Mouse (Mus musculus) thymus, adult 18-20 months (tissue): ENCODE data around the gene Ech1.

Source experiments
- DNase-seq, 2 experiments: peaks; one replicate each; pipeline ENCODE4 v3.0.0; 2022; ENCODE audit warnings: mixed read lengths in 2 of 2

Ech1 gene

GRCm38 (mm10) chr7:28806869-28807268 lies 18.1 kb upstream of the Ech1 start:
- DNase-seq: no peak

- no peak for DNase-seq
Measured at GRCm38 (mm10) chr7:28807641-28808220, 17.3 kb upstream of the Ech1 start.

DNA sequence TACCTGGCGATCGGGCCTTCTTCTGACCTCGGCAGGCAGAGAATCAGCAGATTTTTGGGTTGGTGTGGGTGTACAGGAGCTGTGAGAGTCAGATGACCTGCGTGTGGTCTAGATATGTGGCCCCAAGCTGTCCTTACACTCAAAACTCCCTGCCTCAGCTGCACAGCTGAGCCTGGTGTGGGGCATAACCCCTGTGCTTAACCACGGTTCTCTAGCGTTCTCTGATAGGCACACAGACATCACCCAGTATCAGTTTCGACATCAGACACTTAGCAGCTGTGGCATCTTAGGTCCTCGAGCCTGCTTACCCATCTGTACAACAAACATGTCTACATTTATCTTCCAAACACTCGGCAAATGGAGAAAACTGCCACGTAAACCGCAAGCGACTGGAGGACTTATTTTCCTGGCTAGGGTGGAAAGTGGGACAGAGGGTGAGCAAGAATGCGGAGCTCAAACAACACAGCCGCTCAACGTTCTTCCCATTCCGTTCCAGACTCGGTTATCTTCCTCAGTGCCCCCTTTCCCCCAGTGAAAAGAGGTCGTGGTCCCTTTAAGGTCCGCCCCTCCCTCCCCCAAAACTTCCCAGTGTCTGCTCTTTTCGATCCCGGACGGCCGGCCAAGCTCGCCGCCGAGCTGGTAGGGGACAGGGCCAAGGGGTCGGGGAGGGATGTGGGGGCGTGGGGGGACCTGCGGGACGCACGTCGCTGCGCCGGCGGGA lies 16.6 kb upstream of the Ech1 start, which contains the start of gene Hnrnpl:
Hnrnpl (plus strand) TSS at position 321 of the 721 bp plus-strand sequence.
- peak; percentile 52 to 62 for DNase-seq

DNA sequence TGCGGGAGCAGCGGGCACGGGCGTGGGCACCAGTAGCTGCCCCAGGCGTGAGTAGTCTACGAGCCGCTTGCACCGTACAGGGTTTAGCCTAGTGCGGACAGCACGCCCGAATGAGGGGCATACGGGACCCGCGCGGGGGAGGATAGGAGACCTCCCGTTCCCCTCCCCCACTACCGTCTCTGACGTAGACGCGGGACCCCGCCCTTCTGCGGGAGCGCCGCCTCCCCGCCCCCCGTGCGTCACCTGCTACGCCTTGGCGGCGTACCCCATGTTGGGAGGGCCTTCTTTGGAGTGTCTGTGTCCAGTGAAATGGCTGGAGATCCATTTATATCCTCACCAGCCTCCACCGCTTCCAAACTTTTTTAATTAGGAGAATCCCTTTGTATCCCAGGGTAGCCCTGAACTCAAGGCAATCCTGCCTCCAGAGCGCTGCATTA lies 16.0 kb upstream of the Ech1 start:
- peak; percentile 93 to 94 for DNase-seq

DNA sequence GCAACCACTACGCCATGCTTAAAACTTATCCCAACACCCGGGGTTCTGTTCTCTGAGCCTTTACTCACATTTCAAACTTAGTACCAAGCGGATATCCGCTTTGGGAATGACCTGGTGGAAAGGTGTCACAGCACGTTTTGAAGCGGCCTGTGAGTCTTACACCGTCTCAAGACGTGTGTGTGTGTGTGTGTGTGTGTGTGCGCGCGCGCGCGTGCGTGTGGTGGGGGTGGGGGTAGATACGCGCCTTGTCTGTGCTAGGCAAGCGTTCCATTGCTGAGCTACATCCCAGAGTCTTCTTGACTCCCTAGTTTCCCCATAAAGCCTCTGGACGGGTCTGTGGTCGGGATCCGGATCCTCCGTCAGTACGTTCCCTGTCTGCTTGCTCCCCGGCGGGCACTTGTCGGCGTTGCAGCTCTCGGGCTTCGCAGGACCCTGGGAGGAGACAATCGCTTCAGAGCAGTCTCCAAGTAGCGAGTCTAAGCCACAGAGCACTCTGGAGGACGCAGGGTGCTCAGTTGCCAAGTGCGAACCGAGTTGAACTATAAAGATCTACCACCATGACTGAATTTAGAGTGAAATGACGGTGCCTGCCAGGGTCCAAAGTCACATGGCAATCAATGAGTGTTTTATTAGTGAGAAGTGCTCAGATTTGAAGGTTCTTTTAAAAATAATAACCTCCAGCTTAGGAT lies 15.5 kb upstream of the Ech1 start:
- peak in 1 of 2 experiments; percentile 67 for DNase-seq

DNA sequence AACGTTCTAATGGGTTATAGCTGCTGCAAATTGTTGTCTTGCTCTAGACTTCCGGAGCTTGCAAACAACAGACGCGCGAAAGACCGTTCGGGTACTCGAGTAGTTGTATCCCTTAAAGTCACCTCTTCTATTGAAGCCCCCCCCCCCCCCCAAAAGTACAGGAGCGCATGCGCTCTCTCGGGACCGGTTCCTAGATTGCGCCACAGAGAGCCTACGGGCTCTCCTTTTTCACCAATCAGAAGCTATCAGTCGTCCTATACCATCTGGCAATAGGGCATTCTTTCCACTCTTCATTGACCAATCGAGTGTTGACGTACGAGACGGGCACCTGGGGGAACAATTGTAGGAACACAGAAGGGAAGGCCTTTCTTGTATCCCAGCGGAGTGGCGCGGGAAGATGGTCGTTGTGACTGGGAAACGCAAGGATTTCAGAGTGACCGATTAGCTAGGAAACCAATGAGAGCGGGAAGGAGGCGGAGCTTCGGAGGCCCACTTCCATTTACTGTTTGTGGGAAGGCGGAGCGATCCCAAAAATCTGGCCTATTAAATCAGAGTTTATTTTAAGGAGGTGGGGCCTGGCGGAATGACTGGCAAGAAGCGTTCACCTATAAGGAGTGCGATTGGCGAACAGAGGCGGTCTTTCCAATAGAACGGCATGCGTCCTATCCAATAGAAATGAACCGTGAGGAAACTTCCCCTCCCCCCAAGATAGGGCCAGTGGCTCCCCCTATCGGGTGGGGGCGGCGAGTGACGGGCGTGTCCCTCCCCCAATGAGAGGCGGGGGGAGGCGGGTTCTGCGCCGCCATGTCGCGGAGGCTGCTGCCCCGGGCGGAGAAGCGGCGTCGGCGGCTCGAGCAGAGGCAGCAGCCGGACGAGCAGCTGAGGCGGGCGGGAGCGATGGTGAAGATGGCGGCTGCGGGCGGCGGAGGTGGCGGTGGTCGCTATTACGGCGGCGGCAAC lies 14.6 kb upstream of the Ech1 start:
- DNase-seq: peak; percentile 94 to 97

DNA sequence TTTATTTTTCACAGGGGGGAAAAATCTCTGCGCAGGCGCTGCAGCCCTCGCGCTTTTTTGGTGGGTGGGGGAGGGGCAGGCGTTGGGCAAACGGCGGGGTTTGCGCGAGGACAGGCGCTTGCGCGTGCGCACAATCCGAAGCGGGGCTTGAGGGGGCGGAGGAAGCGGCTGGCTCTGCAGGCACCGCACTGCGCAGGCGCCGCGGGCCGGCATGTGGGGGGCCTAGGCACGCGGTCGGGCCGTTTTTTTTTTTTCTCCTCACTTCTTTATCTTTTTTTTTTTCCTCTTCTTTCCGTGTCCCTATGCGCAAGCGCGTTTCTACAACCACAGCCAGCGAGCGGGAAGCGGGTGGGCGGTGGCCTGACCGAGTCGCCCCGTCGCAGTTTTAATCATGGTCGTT lies 13.8 kb upstream of the Ech1 start:
- DNase-seq: peak; percentile 92 to 93

GRCm38 (mm10) chr7:28811640-28812275 lies 13.3 kb upstream of the Ech1 start:
- DNase-seq: no peak

DNA sequence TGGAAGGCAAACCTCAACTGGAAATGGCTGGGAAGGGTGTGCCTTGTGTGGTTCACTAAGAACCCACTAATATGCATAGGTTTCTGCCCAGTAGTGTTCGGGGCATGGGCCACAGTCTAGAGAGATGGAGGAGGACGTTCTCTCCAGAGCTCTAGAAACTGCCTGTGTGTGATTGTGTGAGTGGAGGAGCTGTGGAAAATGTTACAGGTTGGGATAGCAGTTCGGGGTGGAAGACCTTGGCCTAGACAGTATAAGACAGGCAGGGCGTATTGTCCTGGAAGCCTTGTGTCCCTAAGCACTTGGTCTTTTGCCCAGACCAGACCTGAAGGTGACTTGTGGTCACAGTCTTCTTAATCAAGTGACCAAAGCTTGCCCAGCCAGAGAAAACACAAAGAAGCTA lies 12.6 kb upstream of the Ech1 start:
- no peak for DNase-seq

DNA sequence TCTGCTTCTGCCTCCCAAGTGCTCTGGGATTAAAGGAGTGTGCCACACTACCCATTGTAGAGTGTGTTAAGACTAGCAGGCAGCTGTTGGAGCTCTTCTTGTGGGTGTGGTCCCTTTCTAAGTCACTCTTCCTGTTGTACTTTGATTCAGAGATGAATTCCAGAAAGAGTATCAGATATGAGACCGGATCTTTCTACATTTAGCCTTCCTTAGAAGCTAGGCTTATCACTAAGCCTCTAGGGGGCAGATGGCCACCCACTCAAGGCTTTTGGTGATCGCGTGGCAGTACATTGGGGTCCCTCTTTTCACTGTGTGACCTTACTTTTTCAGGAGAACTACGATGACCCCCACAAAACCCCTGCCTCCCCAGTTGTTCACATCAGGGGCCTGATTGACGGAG lies 12.1 kb upstream of the Ech1 start:
- no peak for DNase-seq

DNA sequence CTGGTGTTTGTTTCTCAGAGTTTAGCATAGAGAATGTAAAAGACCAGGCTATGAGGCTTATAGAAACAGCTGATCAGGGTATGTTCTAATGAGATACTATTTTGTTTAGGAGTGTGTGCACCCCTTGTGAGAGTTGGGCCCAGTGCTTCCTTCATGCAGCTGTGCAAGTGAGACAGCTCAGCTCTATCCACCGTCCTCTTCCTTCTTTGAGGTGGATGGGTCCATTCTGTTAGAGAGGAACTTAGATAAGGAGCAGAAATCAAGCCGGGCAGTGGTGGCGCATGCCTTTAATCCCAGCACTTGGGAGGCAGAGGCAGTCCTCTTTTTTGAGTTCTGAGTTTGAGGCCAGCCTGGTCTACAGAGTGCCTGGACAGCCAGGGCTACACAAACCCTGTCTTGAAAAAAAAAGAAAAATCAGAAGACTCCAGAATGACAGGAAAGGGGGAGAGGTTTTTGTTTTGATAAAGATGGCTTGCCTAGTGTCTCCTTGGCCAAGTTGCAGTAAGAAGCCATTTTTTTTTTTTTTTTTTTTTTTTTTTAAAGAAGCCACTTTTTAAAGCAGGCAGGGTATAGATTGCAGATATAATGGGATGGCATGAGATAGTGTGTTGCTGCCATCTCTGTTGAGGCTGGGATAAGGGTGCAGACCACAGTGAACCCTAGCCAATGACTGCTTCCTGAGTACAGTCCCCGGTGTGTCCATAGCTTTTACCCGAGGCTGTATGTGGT lies 10.5 kb upstream of the Ech1 start:
- no peak for DNase-seq

- DNase-seq: no peak
Measured at GRCm38 (mm10) chr7:28815230-28815629, 9.8 kb upstream of the Ech1 start.

DNA sequence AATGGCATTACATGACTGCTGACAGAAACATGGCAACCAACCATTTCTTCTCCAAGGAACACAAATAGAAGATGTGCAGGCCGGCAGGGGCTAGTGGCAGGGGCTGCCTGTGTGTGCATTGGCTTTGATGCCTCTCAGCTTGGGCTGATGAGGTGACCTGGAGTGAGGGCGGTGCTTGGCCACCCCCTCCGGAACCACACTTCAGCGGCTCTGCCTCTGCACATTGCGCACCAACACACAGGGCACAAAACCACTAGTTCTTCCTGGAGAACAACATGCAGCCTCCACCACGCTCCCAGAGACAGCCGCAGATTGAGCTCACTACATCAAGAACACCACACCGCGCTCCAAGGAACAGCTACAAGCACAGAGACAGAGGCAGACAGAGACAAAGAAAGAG lies 8.8 kb upstream of the Ech1 start:
- DNase-seq: no peak

DNA sequence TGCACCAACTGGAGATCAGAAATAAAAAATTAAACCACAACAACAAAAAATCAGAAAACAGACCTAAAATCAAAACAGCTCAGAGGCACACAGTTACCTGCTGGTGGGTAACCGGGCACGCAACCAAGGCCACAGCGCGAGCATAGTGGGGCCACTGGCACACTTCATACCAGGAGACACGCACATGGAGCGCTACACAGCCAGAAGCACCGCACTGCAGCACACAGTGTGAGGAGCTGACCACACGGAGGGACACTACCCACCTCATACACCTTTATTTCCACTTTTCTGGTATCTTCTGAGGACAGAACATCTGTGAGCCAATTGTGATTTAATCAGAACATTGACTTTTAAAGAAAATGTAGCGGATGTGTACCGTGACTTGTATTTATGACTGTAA lies 8.1 kb upstream of the Ech1 start:
- no peak for DNase-seq

DNA sequence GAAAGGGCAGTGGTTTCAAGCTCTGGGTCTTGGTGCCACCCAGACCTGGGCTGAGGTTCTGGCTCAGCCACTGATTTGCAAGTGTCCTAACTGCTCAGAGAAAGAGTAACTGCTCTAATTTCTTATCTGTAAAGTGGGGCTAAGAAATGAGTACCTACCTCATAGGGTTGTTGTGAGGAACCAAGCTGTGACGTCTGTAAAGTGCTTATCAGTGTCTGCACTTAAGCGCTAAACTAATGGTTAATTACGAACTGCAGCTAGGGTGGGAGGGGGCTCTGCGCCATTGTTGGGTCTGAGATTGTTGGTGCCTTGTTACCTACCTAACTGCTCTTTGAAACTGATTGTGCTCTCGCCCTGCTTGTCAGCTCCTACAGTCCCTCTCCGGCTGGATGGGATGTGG lies 7.5 kb upstream of the Ech1 start:
- DNase-seq: no peak

DNA sequence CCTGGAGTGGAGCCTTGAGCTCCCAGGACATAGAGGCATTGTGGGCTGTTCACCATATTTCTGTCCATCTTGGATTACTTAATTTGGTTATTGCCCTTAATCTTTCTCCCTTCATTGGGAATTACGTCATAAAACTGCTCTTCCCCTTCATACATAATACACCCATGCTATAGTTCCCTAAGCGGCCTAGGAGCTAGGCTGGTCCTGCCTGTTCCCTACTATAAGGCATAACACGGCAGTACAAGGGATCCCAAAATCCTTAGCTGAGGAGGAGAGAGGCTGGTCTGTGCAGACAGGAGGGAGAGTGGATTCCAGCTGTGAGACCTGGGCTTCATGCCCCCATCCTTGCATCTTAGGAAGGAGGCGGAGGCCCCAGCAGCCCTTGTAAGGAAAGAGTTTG lies 7.1 kb upstream of the Ech1 start:
- DNase-seq: no peak

GRCm38 (mm10) chr7:28818436-28818835 lies 6.6 kb upstream of the Ech1 start:
- DNase-seq: no peak

GRCm38 (mm10) chr7:28818861-28819452 lies 6.1 kb upstream of the Ech1 start:
- no peak for DNase-seq

DNA sequence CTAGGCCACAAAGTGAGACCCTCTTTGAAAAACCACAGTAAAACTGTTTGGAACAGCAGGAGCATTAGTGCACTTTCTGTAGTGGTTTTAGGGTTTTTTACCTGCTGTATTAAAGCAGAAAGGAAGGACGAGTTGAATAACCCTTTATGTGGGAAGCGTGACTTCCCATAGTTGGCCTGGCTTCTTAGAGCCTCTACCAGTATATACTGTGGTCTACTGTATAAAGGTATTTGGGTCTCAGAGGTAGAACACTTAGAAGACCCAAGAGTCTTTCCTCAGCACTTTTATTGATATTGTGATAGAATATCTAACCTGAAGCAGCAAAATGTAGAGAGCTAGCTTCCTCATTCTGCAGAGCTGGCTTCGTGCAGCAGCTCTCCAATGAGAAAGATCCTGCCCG lies 5.4 kb upstream of the Ech1 start:
- no peak for DNase-seq

DNA sequence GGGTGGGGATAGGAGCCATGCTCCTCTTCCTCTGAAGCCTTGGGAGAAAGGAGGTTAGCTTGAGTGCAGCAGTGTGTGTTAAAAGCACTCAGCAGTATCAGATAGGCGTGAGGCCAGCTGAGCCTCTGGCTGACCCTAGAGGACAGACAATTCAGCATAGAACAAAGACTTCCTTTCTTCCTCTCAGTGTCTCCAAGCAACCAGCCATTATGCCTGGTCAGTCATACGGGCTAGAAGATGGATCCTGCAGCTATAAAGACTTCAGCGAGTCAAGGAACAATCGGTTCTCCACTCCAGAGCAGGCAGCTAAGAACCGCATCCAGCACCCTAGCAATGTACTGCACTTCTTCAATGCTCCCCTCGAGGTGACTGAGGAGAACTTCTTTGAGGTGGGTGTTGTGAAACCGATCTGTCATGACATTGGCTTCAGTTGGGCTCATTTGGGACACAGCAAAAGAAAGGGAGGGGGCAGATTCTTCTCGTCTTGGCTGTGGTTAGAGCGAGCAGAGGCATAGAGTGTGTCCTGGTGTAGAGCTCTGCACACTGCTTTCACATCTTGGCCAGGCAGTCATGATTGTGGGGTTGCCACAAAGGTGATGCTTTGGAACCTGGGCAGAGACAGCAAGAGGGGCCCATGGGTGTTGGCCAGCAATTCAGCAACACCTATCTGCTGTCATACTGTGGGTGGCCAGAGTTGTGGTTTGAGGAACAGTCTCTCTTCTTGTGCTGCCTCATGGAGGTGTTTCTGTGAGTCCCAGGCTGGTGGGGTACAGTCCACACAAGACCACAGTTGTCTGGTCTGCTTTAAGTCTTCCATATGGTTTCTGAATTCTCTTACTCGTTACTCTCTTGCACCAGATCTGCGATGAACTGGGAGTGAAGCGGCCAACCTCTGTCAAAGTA lies 4.4 kb upstream of the Ech1 start:
- no peak for DNase-seq
